Mouse (Mus musculus): ENCODE data around the gene Cntn5. TPM values are rescaled to one million over a fixed set of nuclear protein-coding genes. Genes with fewer than 3 reads are reported as not detected.

Cntn5 gene
- polyA plus RNA-seq, 1 experiment from 2014 or later: not detected

GRCm38 (mm10) chr9:10269342-10269741 is 635.2 kb downstream of the Cntn5 start:
- Histone ChIP-seq H3K9ac (ENCODE audit: low read depth, low read length) (no peak overlapping the region), H3K4me3 (ENCODE audit: low read depth, low read length) (no peak overlapping the region), H3K9me3 (ENCODE audit: control insufficient read depth, low read length) (no peaks in the 10 kb centered on the region), H3K36me3 (ENCODE audit: control insufficient read depth, insufficient read depth, low read length) (no peaks in the 10 kb centered on the region), H3K4me2 (no peak overlapping the region), H3K27ac (ENCODE audit: low read depth, low read length) (no peak overlapping the region), H3K4me1 (replicated peaks; ENCODE audit: control insufficient read depth, insufficient read depth, low read length) (no peaks in the 10 kb centered on the region), H3K27me3 (replicated peaks; ENCODE audit: control insufficient read depth, insufficient read depth, low read length) (no peaks in the 10 kb centered on the region)
- DNase-seq (ENCODE audit: low spot score) (no peak), ATAC-seq (replicated peaks; ENCODE audit: low FRiP score) (no peak)
- 46% methylated on average over 2 of the region's 2 CpGs for WGBS

GRCm38 (mm10) chr9:10268836-10269235 is 635.7 kb downstream of the Cntn5 start:
- Histone ChIP-seq H3K4me1 (replicated peaks; ENCODE audit: control insufficient read depth, insufficient read depth, low read length) (no peaks in the 10 kb centered on the region), H3K9ac (ENCODE audit: low read depth, low read length) (no peak overlapping the region), H3K4me2 (no peak overlapping the region), H3K4me3 (ENCODE audit: low read depth, low read length) (no peak overlapping the region), H3K9me3 (ENCODE audit: control insufficient read depth, low read length) (no peaks in the 10 kb centered on the region), H3K27ac (ENCODE audit: low read depth, low read length) (no peak overlapping the region), H3K36me3 (ENCODE audit: control insufficient read depth, insufficient read depth, low read length) (no peaks in the 10 kb centered on the region), H3K27me3 (replicated peaks; ENCODE audit: control insufficient read depth, insufficient read depth, low read length) (no peaks in the 10 kb centered on the region)
- 74% methylated on average over 6 of the region's 6 CpGs for WGBS
- DNase-seq (ENCODE audit: low spot score) (no peak), ATAC-seq (replicated peaks; ENCODE audit: low FRiP score) (no peak)

GRCm38 (mm10) chr9:10265616-10266015 is 639.0 kb downstream of the Cntn5 start:
- Histone ChIP-seq H3K27ac (ENCODE audit: low read depth, low read length) (no peak overlapping the region), H3K4me1 (replicated peaks; ENCODE audit: control insufficient read depth, insufficient read depth, low read length) (no peaks in the 10 kb centered on the region), H3K36me3 (ENCODE audit: control insufficient read depth, insufficient read depth, low read length) (no peaks in the 10 kb centered on the region), H3K4me2 (no peak overlapping the region), H3K27me3 (replicated peaks; ENCODE audit: control insufficient read depth, insufficient read depth, low read length) (no peaks in the 10 kb centered on the region), H3K9ac (ENCODE audit: low read depth, low read length) (no peak overlapping the region), H3K4me3 (ENCODE audit: low read depth, low read length) (no peak overlapping the region), H3K9me3 (ENCODE audit: control insufficient read depth, low read length) (no peaks in the 10 kb centered on the region)
- ATAC-seq (replicated peaks; ENCODE audit: low FRiP score): no peak
- DNase-seq (ENCODE audit: low spot score): no peak
- WGBS: 32% methylated on average over 3 of the region's 3 CpGs

GRCm38 (mm10) chr9:10233364-10233763 is 671.2 kb downstream of the Cntn5 start:
- WGBS: 78% methylated on average over 4 of the region's 4 CpGs
- Histone ChIP-seq H3K27ac (ENCODE audit: low read depth, low read length) (no peak overlapping the region), H3K4me2 (no peak overlapping the region)

GRCm38 (mm10) chr9:10232066-10232465 is 672.5 kb downstream of the Cntn5 start:
- WGBS: 59% methylated on average over 1 of the region's 1 CpGs
- no peak overlapping the region for H3K9ac ChIP-seq (ENCODE audit: low read depth, low read length)
- no peaks in the 10 kb centered on the region for H3K9me3 ChIP-seq (ENCODE audit: control insufficient read depth, low read length)
- H3K4me2 ChIP-seq: no peak overlapping the region
- H3K4me3 ChIP-seq (ENCODE audit: low read depth, low read length): no peak overlapping the region
- H3K4me1 ChIP-seq (replicated peaks; ENCODE audit: control insufficient read depth, insufficient read depth, low read length): no peaks in the 10 kb centered on the region
- DNase-seq (ENCODE audit: low spot score) (no peak), ATAC-seq (replicated peaks; ENCODE audit: low FRiP score) (no peak)
- H3K36me3 ChIP-seq (ENCODE audit: control insufficient read depth, insufficient read depth, low read length): no peaks in the 10 kb centered on the region
- H3K27me3 ChIP-seq (replicated peaks; ENCODE audit: control insufficient read depth, insufficient read depth, low read length): no peaks in the 10 kb centered on the region
- H3K27ac ChIP-seq (ENCODE audit: low read depth, low read length): no peak overlapping the region

More at GRCm38 (mm10) chr9:10233364-10233763, 671.2 kb downstream of the Cntn5 start:
- DNase-seq (ENCODE audit: low spot score) (no peak), ATAC-seq (replicated peaks; ENCODE audit: low FRiP score) (no peak)
- Histone ChIP-seq H3K4me1 (replicated peaks; ENCODE audit: control insufficient read depth, insufficient read depth, low read length) (no peaks in the 10 kb centered on the region), H3K4me3 (ENCODE audit: low read depth, low read length) (no peak overlapping the region), H3K9me3 (ENCODE audit: control insufficient read depth, low read length) (no peaks in the 10 kb centered on the region), H3K27me3 (replicated peaks; ENCODE audit: control insufficient read depth, insufficient read depth, low read length) (no peaks in the 10 kb centered on the region), H3K36me3 (ENCODE audit: control insufficient read depth, insufficient read depth, low read length) (no peaks in the 10 kb centered on the region), H3K9ac (ENCODE audit: low read depth, low read length) (no peak overlapping the region)

GRCm38 (mm10) chr9:10230973-10231372 is 673.6 kb downstream of the Cntn5 start:
- DNase-seq (ENCODE audit: low spot score) (no peak), ATAC-seq (replicated peaks; ENCODE audit: low FRiP score) (no peak)
- Histone ChIP-seq H3K9ac (ENCODE audit: low read depth, low read length) (no peak overlapping the region), H3K4me2 (no peak overlapping the region), H3K36me3 (ENCODE audit: control insufficient read depth, insufficient read depth, low read length) (no peaks in the 10 kb centered on the region), H3K4me1 (replicated peaks; ENCODE audit: control insufficient read depth, insufficient read depth, low read length) (no peaks in the 10 kb centered on the region), H3K27ac (ENCODE audit: low read depth, low read length) (no peak overlapping the region), H3K9me3 (ENCODE audit: control insufficient read depth, low read length) (no peaks in the 10 kb centered on the region), H3K27me3 (replicated peaks; ENCODE audit: control insufficient read depth, insufficient read depth, low read length) (no peaks in the 10 kb centered on the region), H3K4me3 (ENCODE audit: low read depth, low read length) (no peak overlapping the region)

- no peak overlapping the region for H3K4me3 ChIP-seq (ENCODE audit: low read depth, low read length)
- no peaks in the 10 kb centered on the region for H3K36me3 ChIP-seq (ENCODE audit: control insufficient read depth, insufficient read depth, low read length)
- H3K9ac ChIP-seq (ENCODE audit: low read depth, low read length): no peak overlapping the region
- ATAC-seq (replicated peaks; ENCODE audit: low FRiP score): no peak
- H3K4me1 ChIP-seq (replicated peaks; ENCODE audit: control insufficient read depth, insufficient read depth, low read length): no peaks in the 10 kb centered on the region
- no peaks in the 10 kb centered on the region for H3K9me3 ChIP-seq (ENCODE audit: control insufficient read depth, low read length)
- DNase-seq (ENCODE audit: low spot score): no peak
- H3K27me3 ChIP-seq (replicated peaks; ENCODE audit: control insufficient read depth, insufficient read depth, low read length): no peaks in the 10 kb centered on the region
- WGBS: 61% methylated on average over 2 of the region's 2 CpGs
- no peak overlapping the region for H3K4me2 ChIP-seq
- no peak overlapping the region for H3K27ac ChIP-seq (ENCODE audit: low read depth, low read length)
These were observed 674.9 kb downstream of the Cntn5 start for GRCm38 (mm10) chr9:10229716-10230115.

- Histone ChIP-seq H3K27me3 (replicated peaks; ENCODE audit: control insufficient read depth, insufficient read depth, low read length) (no peaks in the 10 kb centered on the region), H3K4me1 (replicated peaks; ENCODE audit: control insufficient read depth, insufficient read depth, low read length) (no peaks in the 10 kb centered on the region), H3K27ac (ENCODE audit: low read depth, low read length) (no peak overlapping the region), H3K4me2 (no peak overlapping the region), H3K9ac (ENCODE audit: low read depth, low read length) (no peak overlapping the region), H3K36me3 (ENCODE audit: control insufficient read depth, insufficient read depth, low read length) (no peaks in the 10 kb centered on the region), H3K9me3 (ENCODE audit: control insufficient read depth, low read length) (no peaks in the 10 kb centered on the region), H3K4me3 (ENCODE audit: low read depth, low read length) (no peak overlapping the region)
- no peak for DNase-seq (ENCODE audit: low spot score)
- ATAC-seq (replicated peaks; ENCODE audit: low FRiP score): no peak
- WGBS: 70% methylated on average over 2 of the region's 2 CpGs
These were observed 678.6 kb downstream of the Cntn5 start for GRCm38 (mm10) chr9:10226013-10226412.

- Histone ChIP-seq H3K9ac (ENCODE audit: low read depth, low read length) (no peak overlapping the region), H3K27me3 (replicated peaks; ENCODE audit: control insufficient read depth, insufficient read depth, low read length) (no peaks in the 10 kb centered on the region), H3K27ac (ENCODE audit: low read depth, low read length) (no peak overlapping the region), H3K4me1 (replicated peaks; ENCODE audit: control insufficient read depth, insufficient read depth, low read length) (no peaks in the 10 kb centered on the region), H3K9me3 (ENCODE audit: control insufficient read depth, low read length) (no peaks in the 10 kb centered on the region), H3K4me2 (no peak overlapping the region), H3K4me3 (ENCODE audit: low read depth, low read length) (no peak overlapping the region), H3K36me3 (ENCODE audit: control insufficient read depth, insufficient read depth, low read length) (no peaks in the 10 kb centered on the region)
- no peak for DNase-seq (ENCODE audit: low spot score)
- no peak for ATAC-seq (replicated peaks; ENCODE audit: low FRiP score)
These were observed 718.5 kb downstream of the Cntn5 start for GRCm38 (mm10) chr9:10186063-10186462.
